Mouse (Mus musculus) forebrain, embryonic 14.5 days (tissue): ENCODE measurements at regions not wholly inside any gene's neighbourhood (a gene's known extent, or its start where the extent isn't known, plus 50 kb on each side); places are given as distances from the start of the nearest gene placed in this dataset.

ENCODE experiments used
- ATAC-seq: fragments of 200-750 bp; cut with Nextera tagmentation; 2 replicates; pipeline ENCODE4 v1.8.0; 2017; ENCODE audit warnings: mild to moderate bottlenecking, moderate library complexity
- DNase-seq: peaks from one replicate; pipeline ENCODE4 v3.0.0-alpha.2; 2015; ENCODE audit warnings: low spot score
- H3K27ac ChIP-seq: fragments of 300-500 bp; sonication (generic); 2 replicates; pipeline ENCODE4 v1.5.1; 2014; ENCODE audit warnings: low read depth, mild to moderate bottlenecking, control low read depth, low read length, moderate library complexity
- H3K27me3 ChIP-seq: fragments of 300-500 bp; sonication (generic); replicated peaks from 2 replicates; pipeline ENCODE4 v1.6.1; 2014; ENCODE audit warnings: low read length, control low read depth, mixed read lengths; ENCODE audit not compliant: control insufficient read depth, insufficient read depth
- H3K36me3 ChIP-seq: fragments of 300-500 bp; sonication (generic); 2 replicates; pipeline ENCODE4 v1.6.1; 2014; ENCODE audit warnings: low read length, control low read depth; ENCODE audit not compliant: control insufficient read depth, insufficient read depth
- H3K4me1 ChIP-seq: fragments of 300-500 bp; sonication (generic); 2 replicates; pipeline ENCODE4 v1.6.1; 2014; ENCODE audit warnings: antibody characterized with exemption, low read length, control low read depth; ENCODE audit not compliant: control insufficient read depth, insufficient read depth
- H3K4me2 ChIP-seq: fragments of 300-500 bp; sonication (generic); 2 replicates; pipeline ENCODE4 v1.6.1; 2014; ENCODE audit warnings: mild to moderate bottlenecking, control low read depth, low read length
- H3K4me3 ChIP-seq: fragments of 300-500 bp; sonication (generic); 2 replicates; pipeline ENCODE4 v1.5.1; 2014; ENCODE audit warnings: low read depth, low read length, control low read depth
- H3K9ac ChIP-seq: fragments of 300-500 bp; sonication (generic); 2 replicates; pipeline ENCODE4 v1.6.1; 2014; ENCODE audit warnings: mild to moderate bottlenecking, low read length, control low read depth, moderate library complexity
- H3K9me3 ChIP-seq: fragments of 300-500 bp; sonication (generic); replicated peaks from 2 replicates; pipeline ENCODE4 v1.6.1; 2016; ENCODE audit warnings: low read length, control low read depth, mixed read lengths; ENCODE audit not compliant: control insufficient read depth
- WGBS: fragments of 180-500 bp; shearing (Covaris S2); extraction: QIAGEN DNeasy Blood & Tissue Kit; methylation state at CpG from one replicate; pipeline ENCODE4 v1.1.7; 2014; 5-methylcytosine and 5-hydroxymethylcytosine counted together

DNA sequence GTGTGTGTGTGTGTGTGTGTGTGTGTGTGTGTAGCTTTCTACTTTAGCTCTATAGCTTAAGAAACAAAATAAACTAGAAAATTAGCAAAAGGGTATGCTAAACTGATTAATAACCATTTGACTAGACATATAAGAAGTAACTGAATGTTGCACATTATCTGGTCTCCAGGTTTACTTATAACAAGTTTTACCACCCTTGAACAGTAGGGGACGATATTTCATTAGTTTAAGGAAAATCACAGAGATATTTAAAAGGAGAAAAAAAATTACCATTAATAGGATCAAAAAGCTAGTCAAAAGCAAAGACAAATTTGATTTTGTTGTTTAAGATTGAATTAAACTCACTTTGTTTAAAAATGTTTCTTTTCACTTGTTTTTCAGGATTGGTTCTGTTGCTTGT is 349.5 kb upstream of the Itga1 start:
- Histone ChIP-seq H3K9ac (no peak overlapping the region), H3K36me3 (no peaks in the 10 kb centered on the region), H3K27ac (no peak overlapping the region), H3K4me2 (no peak overlapping the region), H3K9me3 (no peaks in the 10 kb centered on the region), H3K4me3 (no peak overlapping the region), H3K27me3 (no peaks in the 10 kb centered on the region), H3K4me1 (no peaks in the 10 kb centered on the region)
- ATAC-seq (no peak), DNase-seq (peak; percentile 76)
- WGBS, result 7% methylated on average over 1 of the region's 1 CpGs

DNA sequence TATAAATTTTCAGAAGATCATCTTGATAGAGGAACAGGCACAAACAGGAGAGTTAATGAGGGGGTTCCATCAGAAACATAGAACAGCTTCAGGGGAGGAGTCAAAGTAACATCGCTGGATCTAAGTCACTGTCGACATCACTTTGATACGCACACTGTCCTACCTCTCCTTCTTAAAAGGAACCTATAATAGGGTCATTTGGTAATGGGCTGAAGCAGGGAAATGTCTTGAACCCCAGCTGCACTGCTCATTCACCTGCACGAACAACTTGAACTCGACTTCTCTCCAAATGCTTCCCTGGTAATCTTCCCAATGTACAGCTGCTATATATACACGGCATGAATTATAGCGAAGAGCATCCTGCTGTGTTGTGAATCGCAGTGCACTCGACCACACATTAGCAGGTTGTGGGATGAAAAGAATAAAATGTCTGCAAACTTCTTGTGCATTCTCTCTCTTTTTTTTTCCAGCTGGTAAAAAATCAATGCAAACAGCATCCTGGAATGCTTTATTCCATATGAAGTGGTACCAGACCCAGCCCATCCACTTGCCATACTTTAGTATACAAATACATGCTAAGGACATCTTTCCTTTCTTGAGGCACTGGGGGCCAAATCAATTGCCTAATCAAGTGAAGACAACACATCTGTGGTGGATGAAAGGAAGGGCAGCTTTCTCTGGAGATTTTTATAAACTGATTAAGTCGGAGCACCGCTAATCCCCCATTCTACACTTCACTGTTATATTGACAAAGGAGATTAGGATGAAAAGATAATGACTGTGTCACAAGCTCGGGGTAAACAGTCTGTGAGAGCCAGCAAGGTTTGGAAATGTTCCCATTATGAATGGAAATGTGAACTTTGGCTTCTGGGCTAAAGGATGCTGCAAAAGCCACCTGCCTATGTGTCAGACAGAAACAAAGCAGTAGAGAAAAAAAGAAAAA is 325.6 kb upstream of the Itga1 start:
- peak; percentile 72 for ATAC-seq
- WGBS, result 15% methylated on average over 12 of the region's 12 CpGs
- DNase-seq, result peak; percentile 59
- Histone ChIP-seq H3K4me3 (no peak overlapping the region), H3K4me2 (no peak overlapping the region), H3K9ac (no peak overlapping the region), H3K36me3 (no peaks in the 10 kb centered on the region), H3K27ac (no peak overlapping the region), H3K4me1 (peaks cover 14% of the 10 kb centered on the region), H3K27me3 (no peaks in the 10 kb centered on the region), H3K9me3 (no peaks in the 10 kb centered on the region)

DNA sequence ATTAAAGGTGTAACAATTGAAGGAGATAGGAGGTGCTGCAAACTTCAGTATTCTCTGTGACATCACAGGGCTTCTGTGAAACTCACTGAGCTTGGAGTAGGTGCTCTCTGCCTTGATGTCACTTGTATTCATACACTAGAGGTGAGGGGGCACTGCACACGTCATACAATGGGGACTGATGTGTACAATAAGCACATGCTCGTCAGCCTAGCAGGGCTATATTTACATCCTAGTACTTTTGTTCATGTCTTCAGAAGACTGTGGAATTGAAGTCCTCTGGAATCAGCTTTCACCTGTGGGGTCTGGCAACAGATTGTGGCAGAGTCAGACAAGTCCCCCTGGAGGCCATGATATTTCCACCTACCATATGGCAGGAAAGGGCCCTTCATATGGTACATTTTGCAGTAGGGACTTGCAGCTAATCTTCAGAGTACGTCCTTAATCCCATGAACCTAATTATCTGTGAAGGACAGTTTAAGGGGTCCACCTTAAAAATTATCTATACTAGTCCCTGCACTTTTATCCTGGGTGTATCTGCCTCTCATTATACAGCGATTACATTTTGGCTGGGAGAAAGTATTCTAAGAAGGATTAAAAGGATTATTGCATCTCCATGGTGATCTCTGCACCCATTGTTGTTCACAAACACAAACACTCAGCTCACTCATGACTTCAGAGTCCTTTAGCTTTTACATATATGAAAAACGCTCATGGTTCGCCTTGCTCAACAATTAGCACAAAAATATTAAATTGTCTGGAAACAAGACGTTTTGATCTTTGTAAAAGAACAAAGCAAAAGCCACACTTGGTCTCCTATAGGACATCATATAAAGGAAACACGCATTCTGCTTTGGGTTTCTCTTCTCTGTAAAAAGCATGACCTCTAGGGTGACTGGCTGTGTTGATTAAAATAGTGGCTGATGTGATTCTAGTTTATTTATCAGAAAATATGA is 324.1 kb upstream of the Itga1 start:
- ATAC-seq, result no peak
- Histone ChIP-seq H3K4me1 (peaks cover 14% of the 10 kb centered on the region), H3K4me2 (no peak overlapping the region), H3K4me3 (no peak overlapping the region), H3K36me3 (no peaks in the 10 kb centered on the region), H3K27ac (no peak overlapping the region), H3K27me3 (no peaks in the 10 kb centered on the region), H3K9me3 (no peaks in the 10 kb centered on the region), H3K9ac (no peak overlapping the region)
- 14% methylated on average over 8 of the region's 8 CpGs for WGBS
- peak; percentile 10 for DNase-seq

DNA sequence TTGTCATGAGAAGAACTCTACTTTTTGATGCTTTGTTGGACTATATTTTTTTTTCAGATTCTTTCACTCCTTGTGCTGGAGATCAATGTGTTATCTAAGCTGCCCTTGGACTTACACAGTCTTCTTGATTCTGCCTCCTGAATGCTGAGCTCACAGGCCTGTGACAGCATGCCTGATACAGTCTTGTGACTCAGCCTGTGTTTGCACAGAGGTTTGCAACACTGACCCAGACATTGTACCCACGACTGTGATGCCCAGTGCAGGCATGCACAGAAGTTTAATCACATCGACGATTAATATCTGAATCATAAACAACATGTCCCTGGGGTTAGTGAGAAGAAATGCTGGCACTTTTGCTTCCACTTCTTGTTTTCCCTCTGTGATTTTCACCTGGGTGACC is 322.0 kb upstream of the Itga1 start:
- no peak for ATAC-seq
- no peak overlapping the region for H3K9ac ChIP-seq
- WGBS, result 79% methylated on average over 3 of the region's 3 CpGs
- no peak overlapping the region for H3K4me2 ChIP-seq
- no peaks in the 10 kb centered on the region for H3K36me3 ChIP-seq
- no peak overlapping the region for H3K4me3 ChIP-seq
- H3K9me3 ChIP-seq, result no peaks in the 10 kb centered on the region
- H3K27ac ChIP-seq, result no peak overlapping the region
- H3K27me3 ChIP-seq, result no peaks in the 10 kb centered on the region
- peaks cover 14% of the 10 kb centered on the region for H3K4me1 ChIP-seq
- DNase-seq, result no peak

DNA sequence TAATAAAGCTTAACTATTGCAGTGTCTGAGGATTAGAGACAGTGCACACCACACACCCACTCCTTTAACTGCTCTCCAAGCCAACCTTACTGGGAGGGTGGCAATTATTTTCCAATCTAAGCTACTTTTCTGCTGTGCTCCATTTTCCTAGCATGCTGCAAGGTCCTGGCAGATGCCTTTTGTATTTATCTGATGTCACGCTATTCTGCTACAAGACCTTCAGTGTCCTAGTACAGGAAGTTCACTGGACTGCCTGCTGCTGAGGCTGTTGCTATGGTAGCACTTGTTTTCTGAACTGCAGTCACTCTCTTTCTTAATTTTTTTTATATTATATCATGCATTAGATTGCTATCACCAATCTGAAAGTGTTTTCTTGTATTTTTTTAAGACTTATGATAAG is 319.7 kb upstream of the Itga1 start:
- Histone ChIP-seq H3K4me2 (no peak overlapping the region), H3K4me1 (peaks cover 5% of the 10 kb centered on the region; the same call in 1 of the 2 replicates), H3K27me3 (no peaks in the 10 kb centered on the region), H3K9ac (no peak overlapping the region), H3K27ac (no peak overlapping the region), H3K9me3 (no peaks in the 10 kb centered on the region), H3K36me3 (no peaks in the 10 kb centered on the region), H3K4me3 (no peak overlapping the region)
- 4% methylated on average over 1 of the region's 1 CpGs for WGBS
- peak; percentile 62; the same call in 1 of the 2 replicates for ATAC-seq
- peak; percentile 56 for DNase-seq

DNA sequence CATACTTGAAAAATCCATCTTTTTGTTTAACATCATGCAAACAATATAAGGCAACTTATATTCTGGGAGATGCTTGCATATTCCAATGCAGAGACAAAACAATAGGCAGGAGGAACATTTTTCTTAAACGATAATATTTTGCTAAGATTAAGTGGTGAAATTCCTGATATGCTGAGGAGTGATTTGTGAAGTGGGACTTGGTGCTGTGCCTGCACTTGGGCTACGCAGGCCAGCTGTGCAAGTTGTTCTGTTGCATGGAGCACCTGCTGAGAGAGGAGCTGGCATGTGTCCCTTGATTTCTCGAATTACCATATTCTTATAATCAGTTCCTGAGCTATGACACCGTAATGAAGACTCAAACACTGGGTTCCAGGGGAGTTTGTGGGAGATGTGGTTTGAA is 316.1 kb upstream of the Itga1 start:
- Histone ChIP-seq H3K4me2 (no peak overlapping the region), H3K27me3 (no peaks in the 10 kb centered on the region), H3K9me3 (no peaks in the 10 kb centered on the region), H3K36me3 (no peaks in the 10 kb centered on the region), H3K4me1 (no peaks in the 10 kb centered on the region), H3K27ac (no peak overlapping the region), H3K9ac (no peak overlapping the region), H3K4me3 (no peak overlapping the region)
- ATAC-seq (no peak), DNase-seq (peak; percentile 4)
- WGBS, result 62% methylated on average over 4 of the region's 4 CpGs

DNA sequence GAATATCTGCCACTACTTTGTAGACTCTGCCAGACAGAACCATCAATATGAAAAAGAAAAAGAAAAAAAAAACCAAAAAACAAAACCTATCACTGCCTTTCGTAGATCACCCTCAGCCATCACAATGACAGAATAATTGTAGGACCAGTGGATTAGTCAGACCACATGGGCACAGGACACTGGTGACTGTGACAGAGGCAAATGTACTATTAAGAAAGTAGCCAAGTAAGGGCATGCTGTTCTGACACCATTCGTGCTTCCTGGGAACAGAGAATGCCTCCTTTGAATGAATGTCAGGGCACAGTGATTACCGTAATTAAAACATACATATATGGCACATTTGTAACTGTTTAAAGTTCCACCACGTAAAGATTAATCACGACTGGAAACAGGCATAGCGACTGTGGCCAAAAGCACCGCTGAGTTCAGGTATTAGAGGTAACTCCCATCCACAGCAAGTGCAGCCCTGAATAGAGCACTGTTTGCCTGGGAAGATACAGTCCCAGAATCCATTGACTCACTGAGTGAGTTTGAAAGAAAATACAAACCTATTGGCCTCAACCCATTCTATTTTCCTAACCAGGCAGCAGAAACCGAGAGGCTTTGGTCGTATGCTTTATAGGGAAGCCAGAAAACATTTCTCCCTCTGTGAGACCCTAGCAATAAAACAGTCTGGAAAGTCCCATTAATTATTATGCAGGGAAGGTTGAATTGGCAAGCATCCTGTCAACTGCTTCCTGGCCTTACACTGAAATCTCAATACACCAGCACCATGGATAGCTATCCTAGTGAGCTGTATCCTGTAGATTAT is 312.2 kb upstream of the Itga1 start:
- Histone ChIP-seq H3K36me3 (no peaks in the 10 kb centered on the region), H3K4me1 (no peaks in the 10 kb centered on the region), H3K27ac (no peak overlapping the region), H3K27me3 (no peaks in the 10 kb centered on the region), H3K9me3 (no peaks in the 10 kb centered on the region), H3K9ac (no peak overlapping the region), H3K4me3 (no peak overlapping the region), H3K4me2 (no peak overlapping the region)
- peak; percentile 51 for DNase-seq
- 40% methylated on average over 9 of the region's 9 CpGs for WGBS
- ATAC-seq, result peak; percentile 40; the same call in 1 of the 2 replicates

DNA sequence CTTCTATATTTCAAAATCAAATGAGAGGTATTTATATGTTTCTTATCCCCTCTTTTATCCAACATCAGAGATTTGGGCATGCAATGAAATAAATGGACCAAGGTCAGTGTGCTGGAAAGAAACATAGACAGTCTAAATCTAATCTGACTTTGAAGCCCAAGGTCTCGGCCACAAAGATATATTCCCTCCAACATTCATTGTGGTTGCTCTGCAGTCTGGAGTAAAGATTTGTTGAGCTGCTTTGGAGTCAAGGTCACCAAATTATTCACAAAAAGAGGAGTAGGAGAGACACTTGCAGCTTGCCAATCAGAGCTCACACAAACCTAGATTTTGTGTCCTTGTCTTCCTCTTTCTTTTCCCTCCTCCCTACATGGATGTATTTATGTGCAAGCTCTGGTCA is 304.2 kb upstream of the Itga1 start:
- no peaks in the 10 kb centered on the region for H3K27me3 ChIP-seq
- ATAC-seq, result no peak
- H3K4me3 ChIP-seq, result no peak overlapping the region
- H3K4me1 ChIP-seq, result no peaks in the 10 kb centered on the region
- WGBS, result 81% methylated on average over 1 of the region's 1 CpGs
- no peaks in the 10 kb centered on the region for H3K9me3 ChIP-seq
- no peak for DNase-seq
- no peak overlapping the region for H3K4me2 ChIP-seq
- no peak overlapping the region for H3K27ac ChIP-seq
- H3K9ac ChIP-seq, result no peak overlapping the region
- H3K36me3 ChIP-seq, result no peaks in the 10 kb centered on the region
